Mouse (Mus musculus) megakaryocyte, adult 5-6 weeks (primary cell): ENCODE data around the gene Dnajc17. TPM values are rescaled to one million over a fixed set of nuclear protein-coding genes. Genes with fewer than 3 reads are reported as not detected.
A peak's percentile ranks its signal among the peaks of the same experiment; 100 is the strongest.

Source experiments
- ATAC-seq: 2 replicates; pipeline ENCODE4 v1.8.0; 2016; ENCODE audit warnings: mild to moderate bottlenecking, inconsistent platforms; ENCODE audit not compliant: poor library complexity, severe bottlenecking
- total RNA-seq, 2 experiments: library from RNA; stranded (forward) in 1 of 2; stranded (reverse) in 1 of 2; fragments of 153-499, 151-499 nt in 1 of 2; fragments of 221-1000, 200-1000 nt in 1 of 2; gene quantifications; 2 replicates each; pipeline versions ENCODE4 v1.2.3 to v1.2.4; 2015 to 2017

Dnajc17 gene
- 22.8 and 24.1 TPM in 2 replicates for total RNA-seq (2015)
- total RNA-seq (2017), result 46.7 and 50.7 TPM in 2 replicates

- ATAC-seq, result peak; percentile 95
Observed at GRCm38 (mm10) chr2:119208344-119209175, at the start of gene Dnajc17, which contains the start of gene Zfyve19. Gene Dnajc17 (minus strand): TSS chr2:119208795. Gene Zfyve19 (plus strand): TSS chr2:119208617.

- ATAC-seq, result no peak
Observed at GRCm38 (mm10) chr2:119254976-119255375, 46.4 kb upstream of the Dnajc17 start.

DNA sequence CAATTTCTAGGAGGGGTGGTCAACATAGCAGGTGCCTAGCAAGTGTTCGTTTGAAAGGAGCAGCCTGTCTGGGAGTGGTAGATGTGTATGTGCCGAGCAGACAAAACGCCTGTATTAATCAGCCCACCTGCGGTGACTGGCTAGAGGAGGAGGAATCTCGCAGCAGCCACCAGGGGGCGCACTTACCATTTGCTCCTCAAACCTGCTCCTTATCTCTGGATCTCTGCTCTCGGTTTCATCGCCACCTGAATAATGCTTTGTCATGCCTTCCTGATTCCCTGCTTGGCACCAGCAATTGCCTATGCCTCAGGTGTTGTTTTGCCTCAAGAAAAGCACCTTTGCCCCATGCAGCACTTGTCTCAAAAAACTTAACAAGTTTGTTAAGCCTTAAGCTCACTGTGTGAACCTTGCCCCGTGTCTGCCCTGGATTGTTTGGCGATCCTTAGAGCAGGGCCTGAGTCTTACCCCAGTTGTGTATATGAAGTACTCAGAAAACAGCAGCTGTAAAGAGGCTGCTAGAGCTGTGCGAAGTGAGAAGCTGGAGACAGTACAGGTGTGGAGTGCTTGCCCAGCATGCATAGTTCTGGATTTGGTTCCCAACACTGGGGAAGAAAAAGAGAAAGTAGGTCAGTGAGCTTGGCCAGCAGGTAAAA, 42.4 kb upstream of the Dnajc17 start:
- ATAC-seq, result peak; percentile 98

- ATAC-seq, result no peak
Observed at GRCm38 (mm10) chr2:119250377-119250776, 41.8 kb upstream of the Dnajc17 start.

GRCm38 (mm10) chr2:119249592-119250061, 41.0 kb upstream of the Dnajc17 start:
- no peak for ATAC-seq

- no peak for ATAC-seq
Observed at GRCm38 (mm10) chr2:119247904-119248303, 39.3 kb upstream of the Dnajc17 start.

DNA sequence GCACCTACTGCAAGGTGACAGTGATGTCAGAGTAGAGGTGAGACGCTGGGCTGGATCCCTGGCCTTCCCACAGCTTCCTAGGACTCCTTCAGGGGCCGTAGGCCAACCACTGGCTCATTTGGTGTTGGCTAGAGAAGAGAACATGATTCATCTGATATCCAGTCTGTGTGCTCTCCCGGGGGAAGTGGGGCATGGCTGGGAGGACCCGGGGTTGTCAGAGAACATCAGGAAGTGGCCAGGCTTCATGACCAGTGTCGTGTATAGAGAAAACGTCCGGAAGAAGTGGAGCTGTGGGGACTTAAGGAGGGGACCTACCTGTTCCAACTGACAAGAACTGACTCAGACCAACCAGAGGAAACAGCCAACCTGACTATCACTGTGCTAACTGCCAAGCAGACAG, 36.7 kb upstream of the Dnajc17 start:
- ATAC-seq, result no peak

GRCm38 (mm10) chr2:119242548-119242947, 34.0 kb upstream of the Dnajc17 start:
- ATAC-seq, result no peak

GRCm38 (mm10) chr2:119240819-119241186, 32.2 kb upstream of the Dnajc17 start:
- no peak for ATAC-seq

GRCm38 (mm10) chr2:119240075-119240818, 31.7 kb upstream of the Dnajc17 start:
- ATAC-seq, result no peak

GRCm38 (mm10) chr2:119238671-119239070, 30.1 kb upstream of the Dnajc17 start:
- no peak for ATAC-seq

DNA sequence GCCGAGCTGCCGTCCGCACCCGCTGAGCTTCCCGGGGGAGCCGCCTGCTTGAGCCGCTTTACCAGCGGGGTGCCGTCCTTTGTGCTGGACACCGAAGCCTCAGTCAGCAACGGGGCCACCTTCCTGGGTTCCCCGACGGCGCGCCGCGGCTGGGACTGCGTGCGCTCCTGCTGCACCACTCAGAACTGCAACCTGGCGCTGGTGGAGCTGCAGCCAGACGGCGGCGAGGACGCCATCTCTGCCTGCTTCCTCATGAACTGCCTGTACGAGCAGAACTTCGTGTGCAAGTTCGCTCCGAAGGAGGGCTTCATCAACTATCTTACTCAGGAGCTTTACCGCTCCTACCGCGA, 29.3 kb upstream of the Dnajc17 start:
- no peak for ATAC-seq

- ATAC-seq, result 0 out of 2 replicates have a peak, but pooled peaks have one; percentile 43
Observed at GRCm38 (mm10) chr2:119237210-119237870, 28.7 kb upstream of the Dnajc17 start, which contains the start of gene Spint1. Gene Spint1 (plus strand): TSS chr2:119237362.

GRCm38 (mm10) chr2:119236682-119237209, 28.2 kb upstream of the Dnajc17 start:
- ATAC-seq, result no peak

DNA sequence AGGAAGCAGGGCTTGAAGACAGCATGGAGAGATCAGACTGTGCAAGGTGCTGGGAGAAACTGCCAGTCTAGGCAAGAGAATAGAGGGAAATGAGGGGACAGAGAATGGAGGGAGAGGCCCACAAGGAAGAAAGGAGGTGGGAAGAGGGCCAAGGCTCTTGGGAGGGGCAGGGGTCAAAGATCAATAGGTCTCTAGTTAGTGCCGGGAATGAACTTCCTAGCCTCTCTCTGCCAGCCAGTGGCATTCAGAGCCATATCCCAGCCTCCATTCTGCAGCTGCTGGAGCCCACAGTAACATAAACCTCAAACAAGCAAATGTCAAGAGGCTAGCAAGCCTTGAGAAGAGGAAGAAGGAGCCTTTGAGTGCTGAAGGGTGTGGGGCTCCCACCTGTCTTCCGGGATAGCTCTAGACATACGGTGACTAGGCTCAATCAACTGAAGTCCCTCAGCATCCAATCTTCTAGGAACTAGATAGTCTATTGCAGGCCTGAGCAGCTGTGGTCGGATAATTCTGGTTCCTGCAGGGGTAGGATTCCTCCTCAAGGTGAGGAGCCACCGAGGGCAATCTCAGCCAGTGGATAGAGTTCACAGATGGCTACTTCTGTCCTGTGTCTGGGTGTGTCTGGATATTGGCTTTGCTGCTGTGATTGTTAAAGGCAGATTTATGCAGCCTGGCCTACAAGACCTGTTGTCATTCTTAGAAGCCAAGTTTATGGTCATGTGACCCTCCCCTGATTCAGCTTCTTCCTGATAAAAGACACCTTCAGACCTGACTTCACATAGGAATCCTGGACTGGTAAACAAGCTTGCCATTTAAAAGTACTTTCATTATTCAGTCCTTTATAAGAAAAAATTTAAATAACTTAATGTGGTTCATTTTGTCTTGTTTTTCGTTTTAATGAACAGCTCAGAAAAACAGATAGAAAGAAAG, 21.4 kb upstream of the Dnajc17 start, which contains the start of gene Ppp1r14d:
Gene Ppp1r14d (minus strand): TSS at position 132 of the 930 bp plus-strand sequence.
- no peak for ATAC-seq

DNA sequence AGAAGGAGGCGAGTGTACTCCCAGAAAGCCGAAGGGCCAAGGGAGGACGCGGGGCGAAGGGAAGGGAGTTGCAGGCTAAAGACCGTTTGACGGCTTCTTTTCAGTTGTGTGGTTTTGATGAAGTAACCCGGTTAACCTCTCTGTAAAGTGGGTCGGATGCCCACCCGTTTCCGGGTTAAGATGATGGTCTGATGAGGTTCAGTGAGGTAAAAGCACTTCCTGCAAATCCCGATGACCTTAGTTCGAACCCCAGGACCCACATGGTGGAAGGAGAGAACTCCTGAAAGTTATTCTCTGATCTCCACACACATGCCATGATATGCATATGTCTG, 547 bp upstream of the Dnajc17 start:
- peak; percentile 13 for ATAC-seq

DNA sequence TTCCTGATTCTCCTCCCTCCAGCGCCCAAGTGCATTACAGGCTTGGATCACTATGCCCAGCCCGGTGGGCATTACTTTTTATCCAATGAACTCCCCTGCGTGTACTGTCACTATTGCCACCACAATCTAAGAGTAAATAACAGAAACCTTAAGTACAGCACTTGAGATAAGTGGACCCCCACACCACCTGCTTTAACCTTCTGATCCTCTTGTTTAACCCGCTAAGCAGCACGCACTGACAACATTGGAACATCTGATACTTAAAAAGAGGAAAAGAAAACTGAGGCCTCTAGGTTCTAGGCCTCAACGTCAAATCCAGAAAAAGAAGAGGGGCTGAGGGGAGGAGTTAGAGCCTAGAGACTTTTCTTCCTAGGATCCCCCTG, 643 bp downstream of the Dnajc17 start:
- ATAC-seq, result peak; percentile 4

GRCm38 (mm10) chr2:119203871-119204460, 4.6 kb downstream of the Dnajc17 start:
- ATAC-seq, result no peak

DNA sequence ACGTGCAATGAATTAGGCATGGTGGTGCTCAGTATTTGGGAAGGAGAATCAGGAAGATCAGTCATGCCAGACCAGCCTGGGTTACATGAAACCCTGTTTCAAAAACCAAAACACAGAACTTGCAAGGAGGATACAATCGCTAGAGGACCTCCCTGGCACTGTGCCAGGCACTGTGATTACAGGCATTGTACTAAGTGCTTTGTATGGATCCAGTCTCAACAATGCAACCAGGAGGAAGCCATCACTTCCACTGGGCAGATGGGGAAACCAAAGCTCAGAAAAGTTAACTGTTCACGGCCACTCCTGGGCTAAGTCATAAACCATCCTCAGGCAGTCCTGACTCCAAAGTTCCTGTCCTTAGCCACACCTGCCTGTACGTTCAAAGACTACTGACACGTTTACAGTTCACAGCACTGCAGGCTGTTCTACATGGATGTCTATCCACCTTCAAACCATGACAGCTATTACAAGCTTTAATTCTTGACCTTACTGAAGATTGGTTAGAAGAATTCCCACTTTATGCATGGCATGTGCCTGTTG, 5.6 kb downstream of the Dnajc17 start:
- 0 out of 2 replicates have a peak, but pooled peaks have one; percentile 12 for ATAC-seq
